Mouse (Mus musculus): ENCODE data around the gene Zfp740.

GRCm38 (mm10) chr15:102214132-102214531 is 11.1 kb downstream of the Zfp740 start:
- no peak for TF ChIP-seq MYOD1 (IDR thresholded peaks at IDR 0.05; ENCODE audit: control insufficient read depth, insufficient read length, low read depth)
- TF ChIP-seq CTCF (IDR thresholded peaks at IDR 0.05; ENCODE audit: control insufficient read depth, insufficient read depth, insufficient read length), result no peak
- TF ChIP-seq MYOG (IDR thresholded peaks at IDR 0.05; ENCODE audit: control insufficient read depth, extremely low read depth, insufficient read length), result no peak
- TF ChIP-seq MAX (IDR thresholded peaks at IDR 0.05), result no peak
- TF ChIP-seq CEBPB (IDR thresholded peaks at IDR 0.05; ENCODE audit: low read depth), result no peak
- no peak for TF ChIP-seq USF1 (IDR thresholded peaks at IDR 0.05; ENCODE audit: low read depth)
- no peak for TF ChIP-seq FOSL1 (IDR thresholded peaks at IDR 0.05; ENCODE audit: insufficient read depth, low read length, poor library complexity, severe bottlenecking)

Measured in C2C12 (cell line).